Mouse (Mus musculus) midbrain, embryonic 16.5 days (tissue): ENCODE data around the gene Vmn2r30. TPM values are rescaled to one million over a fixed set of nuclear protein-coding genes. Genes with fewer than 3 reads are reported as not detected.
"Not testable (repeated sequence)": the region's sequence is repeated elsewhere in the genome, so short reads cannot be mapped to it uniquely, and the experiment has no call there.

Source experiments
- ATAC-seq: fragments of 200-750 bp; cut with Nextera tagmentation; 2 replicates; pipeline ENCODE4 v1.8.0; 2017; ENCODE audit warnings: moderate TSS enrichment
- H3K27ac ChIP-seq: fragments of 300-500 bp; sonication (generic); 2 replicates; pipeline ENCODE4 v1.5.1; 2014; ENCODE audit warnings: mild to moderate bottlenecking, low read length, mixed read lengths
- H3K27me3 ChIP-seq: fragments of 300-500 bp; sonication (generic); 2 replicates; pipeline ENCODE4 v1.6.1; 2014; ENCODE audit warnings: low read depth, low read length, mixed read lengths; ENCODE audit not compliant: control insufficient read depth, insufficient read depth
- H3K36me3 ChIP-seq: fragments of 300-500 bp; sonication (generic); 2 replicates; pipeline ENCODE4 v1.6.1; 2014; ENCODE audit warnings: mild to moderate bottlenecking, low read length, moderate library complexity, mixed read lengths; ENCODE audit not compliant: control insufficient read depth, insufficient read depth
- H3K4me1 ChIP-seq: fragments of 300-500 bp; sonication (generic); 2 replicates; pipeline ENCODE4 v1.6.1; 2014; ENCODE audit warnings: mild to moderate bottlenecking, low read length, mixed read lengths; ENCODE audit not compliant: control insufficient read depth, insufficient read depth
- H3K4me2 ChIP-seq: fragments of 300-500 bp; sonication (generic); 2 replicates; pipeline ENCODE4 v1.6.1; 2014; ENCODE audit warnings: mild to moderate bottlenecking, low read length, mixed read lengths
- H3K4me3 ChIP-seq: fragments of 300-500 bp; sonication (generic); 2 replicates; pipeline ENCODE4 v1.5.1; 2014; ENCODE audit warnings: low read depth, mild to moderate bottlenecking, low read length, moderate library complexity, mixed read lengths
- H3K9ac ChIP-seq: fragments of 300-500 bp; sonication (generic); 2 replicates; pipeline ENCODE4 v1.6.1; 2014; ENCODE audit warnings: low read depth, low read length, mixed read lengths
- H3K9me3 ChIP-seq: fragments of 300-500 bp; sonication (generic); replicated peaks from 2 replicates; pipeline ENCODE4 v1.6.1; 2014; ENCODE audit warnings: mild to moderate bottlenecking, low read length, mixed read lengths; ENCODE audit not compliant: control insufficient read depth, poor library complexity, severe bottlenecking
- WGBS: fragments of 180-500 bp; shearing (Covaris S2); extraction: QIAGEN DNeasy Blood & Tissue Kit; methylation state at CpG from one replicate; pipeline ENCODE4 v1.1.7; 2014; 5-methylcytosine and 5-hydroxymethylcytosine counted together
- microRNA-seq: library from miRNA; unstranded; fragments of <30 nt; microRNA quantifications from one replicate; pipeline ENCODE4, GENCODE M21; 2017
- polyA plus RNA-seq: library from polyadenylated mRNA; unstranded; fragments of >200 nt; fragmentation: Nextera tagmentation; extraction: Ambion mirVana; gene quantifications from 2 replicates; pipeline ENCODE4 v1.2.1, GENCODE M21; 2015

The Vmn2r30 gene
- not detected in 2 replicates for polyA plus RNA-seq

- not testable (repeated sequence) for ATAC-seq, H3K4me1 ChIP-seq, H3K9ac ChIP-seq, H3K4me2 ChIP-seq, H3K27ac ChIP-seq, H3K4me3 ChIP-seq, H3K36me3 ChIP-seq, H3K27me3 ChIP-seq, H3K9me3 ChIP-seq
- no CpG with 5 or more reads among the region's 1 CpGs for WGBS
Observed at GRCm38 (mm10) chr7:7337509-7337908, at the start of gene Vmn2r30. Gene Vmn2r30 (minus strand): TSS chr7:7337609.

- H3K4me2 ChIP-seq, H3K36me3 ChIP-seq, ATAC-seq, H3K27ac ChIP-seq, H3K9ac ChIP-seq, H3K27me3 ChIP-seq, H3K9me3 ChIP-seq, H3K4me1 ChIP-seq, H3K4me3 ChIP-seq: not testable (repeated sequence)
- WGBS: 50% methylated on average over 12 of the region's 12 CpGs
Observed at GRCm38 (mm10) chr7:7374431-7374830, 37.0 kb upstream of the Vmn2r30 start, which contains the start of gene Gm45783. Gene Gm45783 (minus strand): TSS chr7:7374573.

- H3K4me3 ChIP-seq: no peak overlapping the region
- no peak overlapping the region for H3K9ac ChIP-seq
- ATAC-seq: no peak
- H3K27me3 ChIP-seq: no peaks in the 10 kb centered on the region
- H3K4me2 ChIP-seq: no peak overlapping the region
- H3K4me1 ChIP-seq: no peaks in the 10 kb centered on the region; the same call in 1 of the 2 replicates
- no peak overlapping the region for H3K27ac ChIP-seq
- 79% methylated on average over 16 of the region's 16 CpGs for WGBS
- no peaks in the 10 kb centered on the region for H3K9me3 ChIP-seq
- H3K36me3 ChIP-seq: peaks cover 21% of the 10 kb centered on the region
Observed at GRCm38 (mm10) chr7:7295595-7295994, 41.8 kb downstream of the Vmn2r30 start.

- no peak for ATAC-seq
- Histone ChIP-seq H3K4me1 (no peaks in the 10 kb centered on the region), H3K27me3 (no peaks in the 10 kb centered on the region), H3K4me3 (no peak overlapping the region), H3K9me3 (peaks cover 3% of the 10 kb centered on the region; the same call in 1 of the 2 replicates), H3K36me3 (peaks cover 25% of the 10 kb centered on the region), H3K4me2 (no peak overlapping the region), H3K9ac (no peak overlapping the region), H3K27ac (no peak overlapping the region)
- WGBS: 79% methylated on average over 1 of the region's 1 CpGs
Observed at GRCm38 (mm10) chr7:7281383-7281782, 56.0 kb downstream of the Vmn2r30 start.

GRCm38 (mm10) chr7:7277966-7278567 is 59.3 kb downstream of the Vmn2r30 start, which contains the start of gene Gm45844:
Gene Gm45844 (minus strand): TSS chr7:7278289.
- peak within 1 kb of the TSS; percentile 23 for H3K9ac ChIP-seq

GRCm38 (mm10) chr7:7277556-7277955 is 59.9 kb downstream of the Vmn2r30 start:
- ATAC-seq: peak; percentile 73
- WGBS: 41% methylated on average over 24 of the region's 24 CpGs

More at GRCm38 (mm10) chr7:7277966-7278567, 59.3 kb downstream of the Vmn2r30 start, which contains the start of gene Gm45844:
- ATAC-seq: peak; percentile 99
- H3K36me3 ChIP-seq, H3K27me3 ChIP-seq, H3K4me1 ChIP-seq, H3K9me3 ChIP-seq: not testable (repeated sequence)
- peak within 1 kb of the TSS; percentile 65 for H3K27ac ChIP-seq
- H3K4me3 ChIP-seq: peak within 1 kb of the TSS; percentile 38
- 41% methylated on average over 45 of the region's 45 CpGs for WGBS
- peak within 1 kb of the TSS; percentile 51 for H3K4me2 ChIP-seq

More at GRCm38 (mm10) chr7:7277556-7277955, 59.9 kb downstream of the Vmn2r30 start:
- H3K9me3 ChIP-seq, H3K27me3 ChIP-seq, H3K4me1 ChIP-seq, H3K36me3 ChIP-seq: not testable (repeated sequence)
- Histone ChIP-seq H3K4me2 (peak overlapping the region; percentile 51), H3K4me3 (peak overlapping the region; percentile 38), H3K27ac (peak overlapping the region; percentile 65), H3K9ac (peak overlapping the region; percentile 23)

Small RNA genes lying within 50 kb of the gene (microRNA-seq; reads per million reads assigned to microRNA genes)
- 1.0 reads per million for gene Mir5620

Other genes starting within 250 kb of the Vmn2r30 start
- 24.0 and 24.3 TPM in 2 replicates for gene Zfp954, start 216.1 kb downstream of the Vmn2r30 start, polyA plus RNA-seq
- 17.5 and 18.2 TPM in 2 replicates for gene Zfp773, start 200.9 kb downstream of the Vmn2r30 start, polyA plus RNA-seq
- gene Zfp418, start 166.3 kb downstream of the Vmn2r30 start, polyA plus RNA-seq: 3.5 TPM in 2 replicates
- gene Zfp772, start 127.6 kb downstream of the Vmn2r30 start, polyA plus RNA-seq: 9.8 and 10.6 TPM in 2 replicates
- 1.5 and 1.7 TPM in 2 replicates for gene Vmn2r29, start 90.3 kb downstream of the Vmn2r30 start, polyA plus RNA-seq
- 13.8 and 16.3 TPM in 2 replicates for gene Gm45844, start 59.3 kb downstream of the Vmn2r30 start, polyA plus RNA-seq
- gene Clcn4, start 36.8 kb downstream of the Vmn2r30 start, polyA plus RNA-seq: 221 and 229 TPM in 2 replicates
- not detected in 2 replicates for gene Gm45783, start 37.0 kb upstream of the Vmn2r30 start, polyA plus RNA-seq
- gene Vmn2r31, start 62.1 kb upstream of the Vmn2r30 start, polyA plus RNA-seq: not detected in 2 replicates
- gene Vmn2r32, start 142.4 kb upstream of the Vmn2r30 start, polyA plus RNA-seq: not detected in 2 replicates
- not detected in 2 replicates for gene Vmn2r33, start 229.2 kb upstream of the Vmn2r30 start, polyA plus RNA-seq